Mouse (Mus musculus) ES-E14 (cell line): ENCODE results near the gene Ccdc92. TPM values are rescaled to one million over a fixed set of nuclear protein-coding genes. Genes with fewer than 3 reads are reported as not detected.

Source experiments
- DNase-seq: peaks from one replicate; pipeline ENCODE4 v3.0.0-alpha.2; 2013; ENCODE audit warnings: low read depth, low spot score
- H3K27ac ChIP-seq: 2 replicates; pipeline ENCODE4 v1.5.1; 2012; ENCODE audit warnings: low read depth, mild to moderate bottlenecking, low read length, moderate library complexity, mixed read lengths; ENCODE audit not compliant: poor library complexity, insufficient read depth, severe bottlenecking
- H3K36me3 ChIP-seq: 2 replicates; pipeline ENCODE4 v1.6.1; 2012; ENCODE audit warnings: mild to moderate bottlenecking, low read length, moderate library complexity, mixed read lengths; ENCODE audit not compliant: control insufficient read depth, poor library complexity, insufficient read depth, severe bottlenecking
- H3K4me1 ChIP-seq, 2 experiments: fragments of 150-350 bp in 1 of 2; sonication (generic) in 1 of 2; 2 replicates each; pipeline ENCODE4 v1.6.1; 2012; ENCODE audit warnings: low read length in 2 of 2, mild to moderate bottlenecking in 1 of 2, mixed read lengths in 1 of 2; ENCODE audit not compliant: control insufficient read depth in 2 of 2, insufficient read depth in 2 of 2, poor library complexity in 1 of 2
- H3K4me3 ChIP-seq, 2 experiments: fragments of 150-350 bp in 1 of 2; sonication (generic) in 1 of 2; 2 replicates each; pipeline ENCODE4 v1.5.1; 2012; ENCODE audit warnings: low read length in 2 of 2, low read depth in 1 of 2, mild to moderate bottlenecking in 1 of 2, mixed read lengths in 1 of 2; ENCODE audit not compliant: insufficient read depth in 1 of 2, poor library complexity in 1 of 2, severe bottlenecking in 1 of 2
- H3K9ac ChIP-seq: 2 replicates; pipeline ENCODE4 v1.6.1; 2012; ENCODE audit warnings: low read depth, mild to moderate bottlenecking, low read length, mixed read lengths; ENCODE audit not compliant: poor library complexity, insufficient read depth, severe bottlenecking
- H3K9me3 ChIP-seq: fragments of 150-350 bp; sonication (generic); 2 replicates; pipeline ENCODE4 v1.6.1; 2012; ENCODE audit warnings: low read depth, mild to moderate bottlenecking, low read length; ENCODE audit not compliant: control insufficient read depth, insufficient read depth
- CHD2 ChIP-seq: IDR thresholded peaks from 2 replicates; pipeline ENCODE4 v1.6.1; 2014; ENCODE audit warnings: mild to moderate bottlenecking, low read depth, low read length, inconsistent platforms
- HCFC1 ChIP-seq: IDR thresholded peaks from 2 replicates; pipeline ENCODE4 v1.6.1; 2012; ENCODE audit warnings: low read length, inconsistent platforms, borderline replicate concordance; ENCODE audit not compliant: insufficient read depth
- MAFK ChIP-seq: IDR thresholded peaks from 2 replicates; pipeline ENCODE4 v1.6.1; 2014; ENCODE audit warnings: mild to moderate bottlenecking, low read depth, low read length, inconsistent platforms; ENCODE audit not compliant: insufficient read depth
- ZC3H11A ChIP-seq: IDR thresholded peaks from 2 replicates; pipeline ENCODE4 v1.6.1; 2012; ENCODE audit warnings: low read depth, mild to moderate bottlenecking, inconsistent platforms, low read length, borderline replicate concordance
- ZNF384 ChIP-seq: IDR thresholded peaks from 2 replicates; pipeline ENCODE4 v1.6.1; 2012; ENCODE audit warnings: low read depth, low read length, inconsistent platforms
- in situ Hi-C, 2 experiments: fragments of 600-800 bp; cut with MboI; formaldehyde crosslinking; loops; one replicate each; pipeline ENCODE4 v1.15.1; 2025; ENCODE audit warnings: low sequenced_read_pairs in 2 of 2, inconsistent platforms in 1 of 2; ENCODE audit not compliant: unreplicated experiment in 2 of 2
- total RNA-seq: library from RNA; depleted of rRNA; stranded (reverse); fragments of 300-350 nt; gene quantifications from 2 replicates; pipeline ENCODE4 v1.2.3, GENCODE M21; 2012

Ccdc92 gene
- total RNA-seq, 1 experiment = 3.9 TPM

GRCm38 (mm10) chr5:124879251-124879650 lies 17.0 kb upstream of the Ccdc92 start:
- H3K36me3 ChIP-seq = peaks cover 12% of the 10 kb centered on the region; the same call in 1 of the 2 replicates
- no peak for DNase-seq

GRCm38 (mm10) chr5:124873890-124874601 lies 11.8 kb upstream of the Ccdc92 start:
- peaks cover 13% of the 10 kb centered on the region for H3K36me3 ChIP-seq
- no peak overlapping the region for H3K4me3 ChIP-seq
- H3K9ac ChIP-seq = no peak overlapping the region
- DNase-seq = no peak
- H3K4me1 ChIP-seq = peaks cover 0 to 2% of the 10 kb centered on the region in 2 experiments; a peak in 1 of 4 replicates
- TF ChIP-seq CHD2 (no peak), HCFC1 (no peak), ZC3H11A (no peak), ZNF384 (no peak), MAFK (no peak)
- in situ Hi-C loops = no loop called here
- no peak overlapping the region for H3K27ac ChIP-seq
- H3K9me3 ChIP-seq = no peaks in the 10 kb centered on the region

More at GRCm38 (mm10) chr5:124879251-124879650, 17.0 kb upstream of the Ccdc92 start:
- H3K4me3 ChIP-seq = no peak overlapping the region
- no peak overlapping the region for H3K9ac ChIP-seq
- H3K27ac ChIP-seq = no peak overlapping the region
- TF ChIP-seq ZNF384 (no peak), MAFK (no peak), CHD2 (no peak), ZC3H11A (no peak), HCFC1 (no peak)
- peaks cover 0 to 2% of the 10 kb centered on the region in 2 experiments; a peak in 1 of 4 replicates for H3K4me1 ChIP-seq
- H3K9me3 ChIP-seq = no peaks in the 10 kb centered on the region
- in situ Hi-C loops = no loop called here

- no peak for DNase-seq
- no peak overlapping the region for H3K4me3 ChIP-seq
- TF ChIP-seq CHD2 (no peak), MAFK (no peak), HCFC1 (no peak), ZC3H11A (no peak), ZNF384 (no peak)
- H3K9ac ChIP-seq = no peak overlapping the region
- in situ Hi-C loops = no loop called here
- peaks cover 10% of the 10 kb centered on the region for H3K36me3 ChIP-seq
- no peaks in the 10 kb centered on the region for H3K9me3 ChIP-seq
- H3K4me1 ChIP-seq = peaks cover 0 to 2% of the 10 kb centered on the region in 2 experiments; a peak in 1 of 4 replicates
- H3K27ac ChIP-seq = no peak overlapping the region
Measured at GRCm38 (mm10) chr5:124873096-124873495, 10.9 kb upstream of the Ccdc92 start.

DNA sequence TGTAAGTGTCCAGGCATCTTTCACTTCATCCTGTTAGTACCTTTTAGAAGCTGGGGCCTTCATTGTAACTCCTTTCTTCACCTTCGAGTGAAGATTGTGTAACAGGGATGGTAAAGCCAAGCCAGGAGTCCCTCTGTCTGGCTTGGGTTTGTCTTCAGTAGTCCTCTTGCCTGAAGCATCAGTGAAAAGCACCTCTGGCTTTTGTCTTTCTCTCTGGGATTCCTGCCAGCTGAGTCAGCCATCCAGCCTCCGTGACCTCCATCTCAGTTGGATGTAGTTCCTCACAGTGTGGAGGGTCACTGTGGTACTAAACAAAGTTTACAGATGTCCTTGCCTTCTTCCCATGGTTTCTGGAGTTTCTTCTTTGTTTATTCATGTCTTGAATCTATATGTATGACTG lies 9.8 kb upstream of the Ccdc92 start:
- Histone ChIP-seq H3K4me1 (peaks cover 0 to 2% of the 10 kb centered on the region in 2 experiments; a peak in 1 of 4 replicates), H3K4me3 (no peak overlapping the region), H3K36me3 (peaks cover 13% of the 10 kb centered on the region), H3K9me3 (no peaks in the 10 kb centered on the region), H3K9ac (no peak overlapping the region), H3K27ac (no peak overlapping the region)
- in situ Hi-C loops = no loop called here
- DNase-seq = no peak
- no peak for TF ChIP-seq CHD2
- no peak for TF ChIP-seq HCFC1
- TF ChIP-seq ZC3H11A = no peak
- TF ChIP-seq ZNF384 = no peak
- no peak for TF ChIP-seq MAFK
